ENCODE assay signal across 16 mouse cellular contexts in genomic region chrX:159200101-159200500, GRCm38 (mm10). TPM values are rescaled to one million over a fixed set of nuclear protein-coding genes. Genes with fewer than 3 reads are reported as not detected.
DNase-seq lines count a peak whose midpoint lies in the region; ATAC-seq and TF ChIP-seq lines count a peak whose summit lies in the region.
"Had no signal": no experiment of that assay in that cellular context is flagged by ENCODE, and none has a peak within 500 bp of the region (broad histone marks: within the 10 kb centered on the region; RNA-seq: fewer than 3 reads in every experiment).

No protein-coding gene starts in this region.

- no peaks in the 10 kb centered on the region for H3K36me3 ChIP-seq in kidney, adult 2 months (ENCODE audit: control insufficient read depth, insufficient read depth, low read length)
- H3K36me3 ChIP-seq: forebrain, embryonic 15.5 days; G1E; kidney, embryonic 15.5 days; limb, embryonic 13.5 days had no signal

- H3K27me3 ChIP-seq in kidney, adult 2 months (replicated peaks; ENCODE audit: control insufficient read depth, insufficient read depth, low read length), result no peaks in the 10 kb centered on the region
- H3K27me3 ChIP-seq: forebrain, embryonic 15.5 days had no signal

- peak; percentile 6 for DNase-seq in kidney, adult 2 months
- no peak for DNase-seq in kidney, postnatal 14 days
- peak; percentile 8 for DNase-seq in CD4-positive, CD25-positive, alpha-beta regulatory T cell, adult 2 months (ENCODE audit: low read depth, low spot score)
- DNase-seq in adrenal gland, adult 2 months, result no peak
- no peak for DNase-seq in urinary bladder, postnatal 10 days (ENCODE audit: low spot score)
- no peak for DNase-seq in heart, adult 8-10 months (ENCODE audit: low spot score)
- DNase-seq: adrenal gland, postnatal 10 days; cerebellum, adult 9-11 months; heart, postnatal 14 days; liver, postnatal 0 days had no signal

- TF ChIP-seq POLR2A in kidney, adult 2 months (IDR thresholded peaks at IDR 0.05; ENCODE audit: low read depth, low read length), result no peak

- no peaks in the 10 kb centered on the region for H3K4me1 ChIP-seq in kidney, adult 2 months (ENCODE audit: control insufficient read depth, insufficient read depth, low read length)
- H3K4me1 ChIP-seq: forebrain, embryonic 15.5 days; kidney, embryonic 15.5 days; limb, embryonic 13.5 days had no signal

- no peak overlapping the region for H3K27ac ChIP-seq in kidney, adult 2 months (ENCODE audit: insufficient read depth, low read depth, low read length)
- H3K27ac ChIP-seq: forebrain, embryonic 15.5 days; kidney, embryonic 15.5 days; limb, embryonic 13.5 days had no signal

- no peak for TF ChIP-seq CTCF in kidney, adult 2 months (conservative IDR thresholded peaks at IDR 0.05; ENCODE audit: insufficient read depth, insufficient read length, low read depth, low read length)

- WGBS in kidney, adult 2 months, result 57% methylated on average over 5 of the region's 5 CpGs

- ATAC-seq in inflammation-experienced regulatory T-cells, adult 6 months, result peak; percentile 29
- peak; percentile 88 for ATAC-seq in megakaryocyte progenitor cell, adult 5-6 weeks (replicated peaks; ENCODE audit: poor library complexity)
- ATAC-seq: forebrain, embryonic 15.5 days; liver, postnatal 0 days had no signal

- H3K4me3 ChIP-seq in kidney, adult 2 months (ENCODE audit: insufficient read depth, low read depth, low read length), result no peak overlapping the region
- H3K4me3 ChIP-seq: forebrain, embryonic 15.5 days; kidney, embryonic 15.5 days; limb, embryonic 13.5 days had no signal

RNA-seq across cellular contexts. Expression of gene Rps6ka3, which starts 10.0 kb away (rescaled TPM):
- polyA plus RNA-seq in kidney, adult 2 months (2012; rRNA removed), result 13.4 and 14.6 TPM in 2 replicates
- polyA plus RNA-seq in inflammation-experienced regulatory T-cells, adult 6 months (2017; shearing (Covaris generic)), result 10 to 100 TPM in 1 of 3 experiments, 1 to 10 TPM in 2; 7.0 to 11.7 (median 8.6) TPM
- total RNA-seq in megakaryocyte progenitor cell, adult 5-6 weeks (2015), result 60.2 and 64.4 TPM in 2 replicates
- total RNA-seq in megakaryocyte progenitor cell, adult 5-6 weeks (2017), result 28.0 and 35.8 TPM in 2 replicates
- 10 to 100 TPM; 50.0 to 61.0 TPM for total RNA-seq in adrenal gland, adult 2 months (2021)
- polyA plus RNA-seq in adrenal gland, adult 2 months (2012; rRNA removed), result 7.7 and 9.2 TPM in 2 replicates
- 10 to 100 TPM; 24.9 to 35.4 (median 30.7) TPM for total RNA-seq in heart, adult 8-10 months (2022)

Comparison
In these comparisons a context has a peak if more than half of its experiments do, and no peak if none do; other contexts are left out.
1. DNase-seq: peak in kidney, adult 2 months (single experiment) and CD4-positive, CD25-positive, alpha-beta regulatory T cell, adult 2 months (single experiment); none in kidney, postnatal 14 days (single experiment), adrenal gland, adult 2 months (single experiment), urinary bladder, postnatal 10 days (single experiment) and heart, adult 8-10 months (single experiment).